Mouse (Mus musculus) bone marrow, adult 2 months (tissue): ENCODE measurements at regions not wholly inside any gene's neighbourhood (a gene's known extent, or its start where the extent isn't known, plus 50 kb on each side); places are given as distances from the start of the nearest gene placed in this dataset.

Experiments
- CTCF ChIP-seq: fragments of 200-500 bp; IDR thresholded peaks from 2 replicates; pipeline ENCODE4 v1.5.1; 2011; ENCODE audit warnings: low read length, control low read depth; ENCODE audit not compliant: control insufficient read depth, insufficient read depth
- POLR2A ChIP-seq: fragments of 200-500 bp; IDR thresholded peaks from 2 replicates; pipeline ENCODE4 v1.6.1; 2011; ENCODE audit warnings: low read depth, mild to moderate bottlenecking, control low read depth, low read length, borderline replicate concordance; ENCODE audit not compliant: control insufficient read depth

GRCm38 (mm10) chr3:14964795-14965194 lies 78.7 kb downstream of the Car2 start:
- TF ChIP-seq POLR2A (no peak), CTCF (no peak)
